Mouse (Mus musculus): ENCODE data around the gene Nsmce3. TPM values are rescaled to one million over a fixed set of nuclear protein-coding genes. Genes with fewer than 3 reads are reported as not detected.

Gene Nsmce3
- polyA plus RNA-seq, 1 experiment from 2014 or later, result 12.8 TPM

DNA sequence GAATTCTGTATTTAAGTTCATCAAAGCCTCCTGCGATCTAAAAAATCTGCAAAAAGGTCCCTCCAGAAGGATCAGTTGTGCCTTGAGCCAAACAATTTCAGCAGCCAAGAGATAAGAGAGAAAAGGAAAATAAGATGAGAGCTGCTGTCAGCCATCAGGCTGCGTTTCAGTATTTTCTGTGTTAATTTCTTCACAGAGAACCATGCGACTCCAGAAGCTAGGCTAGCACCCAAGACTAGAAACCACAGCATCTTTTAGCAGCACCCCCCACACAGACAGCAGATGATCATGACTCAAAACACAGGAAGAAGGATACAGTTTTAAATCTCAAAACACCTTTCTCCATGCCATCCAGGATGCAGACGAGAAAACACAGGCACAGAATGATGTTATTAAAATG, 2.1 kb upstream of the Nsmce3 start:
- WGBS, result 87% methylated on average over 4 of the region's 4 CpGs
- no peak overlapping the region for H3K4me3 ChIP-seq (ENCODE audit: low read depth, low read length)
- ATAC-seq (ENCODE audit: low FRiP score), result no peak
- no peak for DNase-seq (ENCODE audit: low spot score)
- no peaks in the 10 kb centered on the region for H3K4me1 ChIP-seq (replicated peaks; ENCODE audit: control insufficient read depth, insufficient read depth, low read length)
- no peak overlapping the region for H3K9ac ChIP-seq (ENCODE audit: low read depth, low read length)
- no peak overlapping the region for H3K27ac ChIP-seq (ENCODE audit: low read depth, low read length)
- H3K9me3 ChIP-seq (ENCODE audit: control insufficient read depth, low read length), result no peaks in the 10 kb centered on the region
- H3K27me3 ChIP-seq (ENCODE audit: control insufficient read depth, insufficient read depth, low read length), result no peaks in the 10 kb centered on the region
- no peaks in the 10 kb centered on the region for H3K36me3 ChIP-seq (ENCODE audit: control insufficient read depth, insufficient read depth, low read length)
- H3K4me2 ChIP-seq (replicated peaks; ENCODE audit: low read depth, low read length), result no peak overlapping the region

DNA sequence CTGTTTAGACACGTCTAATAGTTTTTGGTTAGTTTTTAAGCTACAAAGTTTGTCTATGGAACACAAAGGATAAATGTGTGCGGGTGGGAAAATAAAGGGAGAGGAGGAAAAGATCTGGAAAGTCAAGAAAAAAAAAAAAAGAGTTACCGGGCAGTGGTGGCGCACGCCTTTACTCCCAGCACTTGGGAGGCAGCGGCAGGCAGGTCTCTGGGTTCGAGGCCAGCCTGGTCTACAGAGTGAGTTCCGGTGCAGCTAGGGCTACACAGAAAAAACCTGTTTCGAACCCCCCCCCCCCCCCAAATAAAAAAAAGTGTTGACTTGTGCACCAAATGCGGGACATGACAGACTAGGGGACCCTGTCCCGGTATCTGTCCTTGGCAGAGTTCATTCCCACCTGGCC, 469 bp upstream of the Nsmce3 start:
- Histone ChIP-seq H3K27ac (ENCODE audit: low read depth, low read length) (no peak overlapping the region), H3K4me1 (replicated peaks; ENCODE audit: control insufficient read depth, insufficient read depth, low read length) (0 out of 2 replicates have a peak, but pooled peaks cover 3% of the 10 kb centered on the region), H3K4me2 (replicated peaks; ENCODE audit: low read depth, low read length) (peak overlapping the region; percentile 33), H3K36me3 (ENCODE audit: control insufficient read depth, insufficient read depth, low read length) (no peaks in the 10 kb centered on the region), H3K9ac (ENCODE audit: low read depth, low read length) (peak overlapping the region; percentile 5; the same call in 1 of the 2 replicates), H3K27me3 (ENCODE audit: control insufficient read depth, insufficient read depth, low read length) (no peaks in the 10 kb centered on the region), H3K4me3 (ENCODE audit: low read depth, low read length) (peak overlapping the region; percentile 90), H3K9me3 (ENCODE audit: control insufficient read depth, low read length) (no peaks in the 10 kb centered on the region)
- DNase-seq (ENCODE audit: low spot score) (no peak), ATAC-seq (ENCODE audit: low FRiP score) (0 out of 2 replicates have a peak, but pooled peaks have one; percentile 5)
- 42% methylated on average over 11 of the region's 11 CpGs for WGBS

DNA sequence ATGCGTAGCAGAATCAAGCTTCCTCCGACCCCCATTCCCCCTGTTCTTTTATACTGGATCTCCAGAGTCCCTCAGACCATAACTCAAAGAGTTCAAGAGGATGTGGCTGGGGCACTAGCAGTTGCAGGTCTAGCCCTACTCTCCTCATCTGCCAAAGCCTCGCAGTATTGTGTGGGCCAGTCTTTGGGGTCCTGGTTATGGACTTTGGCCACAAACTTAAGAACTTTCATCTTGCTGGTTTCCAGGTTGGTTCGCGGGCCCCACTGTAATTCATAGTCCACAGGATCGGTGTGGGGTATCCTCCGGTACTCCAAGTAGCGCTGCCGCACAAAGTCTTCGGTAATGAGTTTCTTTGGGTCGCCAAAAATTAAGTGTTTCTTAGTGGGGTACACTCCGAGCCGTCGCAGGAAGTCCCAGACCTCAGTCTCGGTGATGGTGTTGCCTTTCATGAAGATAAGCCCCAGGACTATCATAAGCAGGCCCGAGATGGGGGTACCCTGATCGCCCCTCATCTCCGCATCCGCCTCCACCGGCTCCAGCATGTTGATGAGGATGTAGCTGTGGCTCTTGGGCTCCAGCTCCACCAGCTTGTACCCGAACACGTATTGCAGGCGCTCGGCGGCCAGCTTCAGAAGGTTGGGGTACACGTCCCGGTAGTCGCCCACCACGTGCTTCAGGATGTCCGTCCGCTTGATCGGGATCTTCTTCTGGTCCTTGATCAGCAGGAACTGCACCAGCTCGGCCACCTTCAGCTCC, 632 bp downstream of the Nsmce3 start:
- peak overlapping the region; percentile 89 for H3K27ac ChIP-seq (ENCODE audit: low read depth, low read length)
- peak; percentile 75 for ATAC-seq (ENCODE audit: low FRiP score)

DNA sequence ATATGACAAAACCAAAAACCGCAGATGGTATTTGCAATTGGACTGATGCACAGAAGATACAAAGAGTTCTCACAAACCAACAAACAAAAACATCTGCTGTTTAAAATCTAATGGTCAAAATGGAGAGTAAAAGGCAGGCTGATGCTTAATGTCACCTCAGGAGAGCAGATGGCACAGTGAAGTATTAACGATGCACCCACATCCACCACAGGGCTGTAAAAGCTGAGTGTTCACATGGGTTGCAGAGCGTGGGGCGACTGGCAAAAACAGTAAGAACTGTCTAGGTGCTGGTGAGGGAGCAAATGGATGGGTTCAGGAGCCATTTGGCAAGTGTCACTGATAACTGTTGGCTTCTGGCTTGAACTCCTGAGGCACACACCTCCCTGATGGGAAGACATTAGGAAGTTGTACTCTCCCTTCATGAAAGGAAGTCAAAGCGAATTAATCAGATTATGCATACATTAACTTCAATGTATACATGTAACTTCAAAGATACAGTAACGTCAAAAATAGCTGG, 3.2 kb downstream of the Nsmce3 start:
- WGBS, result 92% methylated on average over 6 of the region's 6 CpGs
- 0 out of 2 replicates have a peak, but pooled peaks cover 3% of the 10 kb centered on the region for H3K4me1 ChIP-seq (replicated peaks; ENCODE audit: control insufficient read depth, insufficient read depth, low read length)

More for the DNA sequence above, 632 bp downstream of the Nsmce3 start:
- H3K4me3 ChIP-seq (ENCODE audit: low read depth, low read length), result peak overlapping the region; percentile 90
- peak overlapping the region; percentile 94 for H3K9ac ChIP-seq (ENCODE audit: low read depth, low read length)
- 0 out of 2 replicates have a peak, but pooled peaks cover 3% of the 10 kb centered on the region for H3K4me1 ChIP-seq (replicated peaks; ENCODE audit: control insufficient read depth, insufficient read depth, low read length)
- no peaks in the 10 kb centered on the region for H3K36me3 ChIP-seq (ENCODE audit: control insufficient read depth, insufficient read depth, low read length)
- WGBS, result under 1% methylated on average over 33 of the region's 33 CpGs
- no peaks in the 10 kb centered on the region for H3K27me3 ChIP-seq (ENCODE audit: control insufficient read depth, insufficient read depth, low read length)
- no peaks in the 10 kb centered on the region for H3K9me3 ChIP-seq (ENCODE audit: control insufficient read depth, low read length)
- H3K4me2 ChIP-seq (replicated peaks; ENCODE audit: low read depth, low read length), result peak overlapping the region; percentile 81
- DNase-seq (ENCODE audit: low spot score), result no peak

DNA sequence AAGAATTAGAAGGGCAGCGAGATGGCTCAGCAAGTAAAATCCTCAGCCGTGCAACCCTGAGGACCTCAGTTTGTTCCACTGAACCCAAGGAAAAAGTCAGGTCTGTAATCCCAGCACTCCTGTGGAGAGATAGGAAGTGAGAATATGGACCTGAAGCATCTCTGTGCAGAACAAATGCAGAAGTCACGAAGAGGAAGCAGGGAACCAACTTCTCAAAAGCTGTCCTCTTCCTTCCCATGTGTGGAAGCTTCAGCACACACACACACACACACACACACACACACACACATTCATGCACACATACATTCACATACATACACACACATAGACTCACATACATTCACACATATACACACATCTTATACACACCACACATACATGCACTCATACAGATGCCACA, 9.3 kb downstream of the Nsmce3 start:
- H3K9me3 ChIP-seq (ENCODE audit: control insufficient read depth, low read length), result no peaks in the 10 kb centered on the region
- H3K27ac ChIP-seq (ENCODE audit: low read depth, low read length), result no peak overlapping the region
- WGBS, result 91% methylated on average over 3 of the region's 3 CpGs
- H3K4me1 ChIP-seq (replicated peaks; ENCODE audit: control insufficient read depth, insufficient read depth, low read length), result no peaks in the 10 kb centered on the region
- DNase-seq (ENCODE audit: low spot score) (no peak), ATAC-seq (ENCODE audit: low FRiP score) (no peak)
- no peak overlapping the region for H3K4me3 ChIP-seq (ENCODE audit: low read depth, low read length)
- no peak overlapping the region for H3K4me2 ChIP-seq (replicated peaks; ENCODE audit: low read depth, low read length)
- no peak overlapping the region for H3K9ac ChIP-seq (ENCODE audit: low read depth, low read length)
- H3K27me3 ChIP-seq (ENCODE audit: control insufficient read depth, insufficient read depth, low read length), result 0 out of 2 replicates have a peak, but pooled peaks cover under 1% of the 10 kb centered on the region
- no peaks in the 10 kb centered on the region for H3K36me3 ChIP-seq (ENCODE audit: control insufficient read depth, insufficient read depth, low read length)

More for the DNA sequence above, 3.2 kb downstream of the Nsmce3 start:
- Histone ChIP-seq H3K9me3 (ENCODE audit: control insufficient read depth, low read length) (no peaks in the 10 kb centered on the region), H3K36me3 (ENCODE audit: control insufficient read depth, insufficient read depth, low read length) (no peaks in the 10 kb centered on the region), H3K9ac (ENCODE audit: low read depth, low read length) (no peak overlapping the region), H3K4me3 (ENCODE audit: low read depth, low read length) (no peak overlapping the region), H3K27ac (ENCODE audit: low read depth, low read length) (no peak overlapping the region), H3K27me3 (ENCODE audit: control insufficient read depth, insufficient read depth, low read length) (no peaks in the 10 kb centered on the region), H3K4me2 (replicated peaks; ENCODE audit: low read depth, low read length) (no peak overlapping the region)
- DNase-seq (ENCODE audit: low spot score) (no peak), ATAC-seq (ENCODE audit: low FRiP score) (no peak)

DNA sequence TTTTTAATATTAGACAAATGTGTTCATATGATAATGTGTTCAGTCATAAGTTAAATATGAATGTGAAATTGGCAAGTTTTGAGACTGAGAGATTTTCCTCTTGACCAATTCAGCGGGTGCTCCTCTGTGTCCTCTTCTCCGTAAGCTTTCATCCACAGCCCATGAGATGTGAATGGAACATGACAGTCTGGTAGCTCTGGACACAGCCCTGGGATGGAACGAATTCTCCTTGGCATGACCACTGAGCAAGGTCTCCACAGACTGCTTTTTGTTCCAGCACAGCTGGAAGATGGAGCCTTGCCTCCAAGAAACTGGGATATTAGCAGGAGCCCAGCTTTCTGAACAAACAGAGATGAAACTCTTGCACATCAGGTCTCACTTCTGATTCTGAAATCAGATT, 9.8 kb downstream of the Nsmce3 start:
- H3K27ac ChIP-seq (ENCODE audit: low read depth, low read length), result no peak overlapping the region
- H3K9ac ChIP-seq (ENCODE audit: low read depth, low read length), result no peak overlapping the region
- no peaks in the 10 kb centered on the region for H3K36me3 ChIP-seq (ENCODE audit: control insufficient read depth, insufficient read depth, low read length)
- H3K4me2 ChIP-seq (replicated peaks; ENCODE audit: low read depth, low read length), result no peak overlapping the region
- no peaks in the 10 kb centered on the region for H3K4me1 ChIP-seq (replicated peaks; ENCODE audit: control insufficient read depth, insufficient read depth, low read length)
- H3K27me3 ChIP-seq (ENCODE audit: control insufficient read depth, insufficient read depth, low read length), result 0 out of 2 replicates have a peak, but pooled peaks cover 2% of the 10 kb centered on the region
- ATAC-seq (ENCODE audit: low FRiP score) (no peak), DNase-seq (ENCODE audit: low spot score) (no peak)
- H3K4me3 ChIP-seq (ENCODE audit: low read depth, low read length), result no peak overlapping the region
- WGBS, result 82% methylated on average over 3 of the region's 3 CpGs
- no peaks in the 10 kb centered on the region for H3K9me3 ChIP-seq (ENCODE audit: control insufficient read depth, low read length)

DNA sequence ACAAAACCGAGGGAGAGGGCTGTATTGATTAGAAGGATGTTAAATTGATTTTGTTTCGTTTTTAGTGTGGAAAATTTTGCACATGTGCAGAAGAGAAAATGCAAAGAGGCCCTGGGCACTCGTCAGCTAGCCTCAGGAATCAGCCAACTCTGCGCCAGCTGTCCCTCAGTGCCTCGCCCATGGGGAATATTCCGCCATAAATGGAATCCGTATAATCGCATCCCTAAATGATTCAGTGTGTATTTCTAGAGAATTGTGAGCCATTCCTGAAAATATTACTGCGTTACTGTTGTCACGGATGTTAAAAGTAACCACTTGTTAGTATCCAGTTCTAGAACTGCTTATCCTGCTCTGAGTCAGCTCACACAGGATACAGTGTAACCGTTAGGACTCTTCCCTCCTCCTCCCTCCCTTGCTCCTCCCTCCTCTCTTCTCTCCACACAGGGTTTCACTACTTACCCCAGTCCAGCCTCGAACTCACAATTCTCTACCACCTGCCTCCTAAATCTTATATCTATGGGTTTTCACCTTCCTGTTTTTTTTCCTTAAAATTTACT, 16.2 kb downstream of the Nsmce3 start:
- ATAC-seq (ENCODE audit: low FRiP score) (no peak), DNase-seq (ENCODE audit: low spot score) (no peak)
- H3K9ac ChIP-seq (ENCODE audit: low read depth, low read length), result no peak overlapping the region
- 78% methylated on average over 12 of the region's 12 CpGs for WGBS
- H3K27ac ChIP-seq (ENCODE audit: low read depth, low read length), result no peak overlapping the region
- H3K9me3 ChIP-seq (ENCODE audit: control insufficient read depth, low read length), result no peaks in the 10 kb centered on the region
- H3K36me3 ChIP-seq (ENCODE audit: control insufficient read depth, insufficient read depth, low read length), result no peaks in the 10 kb centered on the region
- H3K4me1 ChIP-seq (replicated peaks; ENCODE audit: control insufficient read depth, insufficient read depth, low read length), result no peaks in the 10 kb centered on the region
- no peak overlapping the region for H3K4me3 ChIP-seq (ENCODE audit: low read depth, low read length)
- no peak overlapping the region for H3K4me2 ChIP-seq (replicated peaks; ENCODE audit: low read depth, low read length)
- 0 out of 2 replicates have a peak, but pooled peaks cover 2% of the 10 kb centered on the region for H3K27me3 ChIP-seq (ENCODE audit: control insufficient read depth, insufficient read depth, low read length)

DNA sequence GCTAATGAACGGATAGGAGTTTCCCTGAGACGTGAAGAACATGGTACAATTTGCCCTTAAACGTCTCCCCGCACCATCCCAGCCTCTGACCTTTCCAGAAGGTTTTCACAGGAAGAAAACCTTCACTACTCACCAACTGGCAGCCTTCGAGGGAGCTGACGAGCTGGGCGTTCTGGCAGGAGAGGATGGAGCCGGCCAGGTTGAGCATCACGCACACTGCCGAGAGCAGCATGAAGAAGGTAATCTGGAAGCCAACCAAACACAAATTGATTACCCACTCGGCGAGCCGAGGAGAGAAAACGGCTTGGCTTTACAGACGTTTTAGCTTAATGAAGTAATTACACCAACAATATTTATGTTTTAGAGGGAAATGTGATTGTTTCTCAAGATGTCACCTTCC, 16.8 kb downstream of the Nsmce3 start:
- DNase-seq (ENCODE audit: low spot score) (no peak), ATAC-seq (ENCODE audit: low FRiP score) (no peak)
- 76% methylated on average over 15 of the region's 15 CpGs for WGBS

More for the DNA sequence above, 16.8 kb downstream of the Nsmce3 start:
- no peak overlapping the region for H3K9ac ChIP-seq (ENCODE audit: low read depth, low read length)
- no peaks in the 10 kb centered on the region for H3K36me3 ChIP-seq (ENCODE audit: control insufficient read depth, insufficient read depth, low read length)
- 0 out of 2 replicates have a peak, but pooled peaks cover 2% of the 10 kb centered on the region for H3K27me3 ChIP-seq (ENCODE audit: control insufficient read depth, insufficient read depth, low read length)
- H3K4me3 ChIP-seq (ENCODE audit: low read depth, low read length), result no peak overlapping the region
- H3K4me2 ChIP-seq (replicated peaks; ENCODE audit: low read depth, low read length), result no peak overlapping the region
- H3K27ac ChIP-seq (ENCODE audit: low read depth, low read length), result no peak overlapping the region
- H3K9me3 ChIP-seq (ENCODE audit: control insufficient read depth, low read length), result no peaks in the 10 kb centered on the region
- H3K4me1 ChIP-seq (replicated peaks; ENCODE audit: control insufficient read depth, insufficient read depth, low read length), result no peaks in the 10 kb centered on the region

All from hindbrain, embryonic 11.5 days (tissue).